Mouse (Mus musculus): ENCODE data around the gene Gm3453.
"Not testable (repeated sequence)": the region's sequence is repeated elsewhere in the genome, so short reads cannot be mapped to it uniquely, and the experiment has no call there.

The Gm3453 gene

DNA sequence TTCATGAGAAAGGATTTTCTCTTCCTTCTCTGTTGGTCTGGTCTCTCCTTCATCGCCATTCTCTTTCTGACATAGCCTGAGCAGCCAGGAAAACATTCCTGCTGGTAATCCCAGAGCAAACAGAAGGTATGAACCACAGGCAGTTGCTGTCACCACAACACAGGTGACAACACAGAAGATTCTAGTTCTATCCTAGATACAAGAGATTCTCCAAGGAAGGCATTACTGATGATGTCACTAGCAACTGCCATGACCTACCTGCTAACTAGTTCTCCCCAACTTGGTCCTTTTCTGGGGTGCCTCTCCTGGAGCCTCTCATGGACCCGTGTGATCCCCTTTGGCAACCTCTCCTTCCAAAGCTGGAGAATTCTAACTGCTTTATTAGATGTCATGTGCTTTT lies at the start of gene Gm3453:
Gm3453 (minus strand) TSS at position 101 of the 400 bp plus-strand sequence.
- not testable (repeated sequence) for DNase-seq (ENCODE audit: low read depth, low spot score)

DNA sequence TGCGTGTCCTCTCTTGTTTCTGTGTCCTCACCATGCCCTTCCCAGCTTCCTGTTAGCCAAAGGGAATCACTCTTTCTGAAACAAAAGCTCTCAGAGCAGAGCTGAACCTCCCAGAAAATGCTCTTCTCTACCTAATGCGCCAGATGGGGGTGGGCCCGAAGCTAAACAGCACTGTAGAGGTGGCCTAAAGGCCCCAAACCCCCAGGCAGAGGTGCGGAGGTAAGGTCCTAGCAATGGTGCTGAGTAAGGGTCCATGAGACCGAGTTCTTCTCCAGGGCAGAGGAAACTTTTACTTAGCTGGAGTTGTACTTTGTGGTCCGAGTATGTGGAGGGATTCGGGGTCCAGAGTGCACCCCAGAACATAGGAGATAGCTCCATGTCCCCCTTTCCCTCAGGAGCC lies 8.2 kb upstream of the Gm3453 start:
- not testable (repeated sequence) for DNase-seq (ENCODE audit: low read depth, low spot score)

DNA sequence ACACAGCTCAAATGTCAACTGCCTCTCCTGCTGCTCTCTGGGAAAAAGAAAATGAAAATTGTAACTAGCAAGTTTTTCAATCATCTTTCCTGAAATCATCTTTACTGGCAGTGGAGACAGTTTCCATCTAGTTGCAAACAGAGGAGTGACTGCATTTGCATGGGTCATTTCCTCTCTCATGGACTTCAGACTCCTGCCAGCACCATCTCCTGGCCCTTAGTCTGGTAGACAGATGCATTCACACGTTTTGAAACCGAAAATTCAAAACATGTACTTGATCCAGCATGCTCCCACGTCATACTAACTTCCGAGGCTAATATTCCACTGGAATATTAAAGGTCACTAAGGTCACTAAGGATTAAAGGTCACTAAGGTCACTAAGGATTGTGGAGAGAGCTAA lies 16.5 kb downstream of the Gm3453 start:
- DNase-seq (ENCODE audit: low read depth, low spot score) = not testable (repeated sequence)

DNA sequence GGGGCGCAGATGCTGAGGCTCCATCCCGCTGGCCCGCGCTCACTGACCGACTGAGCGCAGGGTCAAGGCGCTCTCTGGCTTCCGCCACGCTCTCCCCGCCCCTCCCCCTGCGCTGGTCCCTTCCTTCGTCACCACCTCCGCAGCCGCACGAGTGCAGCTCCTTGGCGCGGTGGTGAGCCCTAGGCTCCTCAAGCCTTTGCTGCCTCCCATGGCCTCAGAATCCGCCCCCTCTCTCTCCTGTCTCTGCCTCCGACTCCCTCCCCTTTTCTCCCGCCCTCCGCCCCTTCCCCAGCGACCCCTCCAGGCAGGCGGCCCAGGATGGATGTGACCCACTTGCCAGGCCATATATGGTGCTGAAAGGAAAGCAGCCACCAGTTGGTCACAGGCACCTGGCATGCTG lies 17.3 kb downstream of the Gm3453 start, which contains the start of gene Gm3248:
Gm3248 (minus strand) TSS at position 111 of the 400 bp plus-strand sequence.
- DNase-seq (ENCODE audit: low read depth, low spot score) = peak; percentile 2

DNA sequence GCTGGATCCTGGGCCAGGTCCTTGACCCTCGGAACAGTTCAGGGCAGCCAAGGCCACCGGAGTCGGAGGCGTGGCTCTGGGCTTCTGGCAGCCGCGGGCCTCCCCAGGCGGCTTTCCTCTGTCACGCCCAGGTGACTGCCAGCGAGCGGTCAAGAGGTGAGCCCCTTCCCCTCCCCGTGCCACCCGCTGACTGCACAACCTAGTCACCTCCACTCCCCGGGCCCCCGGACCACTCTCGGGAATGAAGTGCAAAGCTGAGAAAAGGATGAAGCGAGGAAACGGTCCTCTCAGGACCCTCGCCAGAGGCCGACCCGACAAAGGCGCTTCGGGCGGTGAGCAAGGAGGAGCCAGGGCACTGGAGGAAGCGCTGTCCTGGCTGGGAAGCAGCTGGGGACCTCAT lies 17.8 kb downstream of the Gm3453 start:
- peak; percentile 1 for DNase-seq (ENCODE audit: low read depth, low spot score)

DNA sequence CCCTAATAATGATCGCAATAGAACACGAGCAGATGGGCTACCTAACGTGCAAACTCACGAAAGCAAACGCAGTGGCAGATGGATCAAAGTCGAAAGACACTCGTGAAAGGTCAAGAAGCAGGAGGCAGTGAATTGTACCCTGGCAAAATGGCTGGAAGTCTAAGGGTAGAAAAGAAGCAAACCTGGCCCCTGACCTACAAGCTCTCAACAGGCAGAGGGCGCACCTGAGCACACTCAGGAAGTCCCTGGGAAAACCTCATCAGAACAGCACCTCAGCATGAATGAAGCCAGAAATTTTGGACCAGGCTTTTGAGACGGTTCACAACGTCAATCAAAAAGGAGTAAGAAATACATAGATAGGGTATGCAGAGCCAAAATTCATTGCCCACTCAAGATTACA lies 18.5 kb downstream of the Gm3453 start:
- DNase-seq (ENCODE audit: low read depth, low spot score) = not testable (repeated sequence)

DNA sequence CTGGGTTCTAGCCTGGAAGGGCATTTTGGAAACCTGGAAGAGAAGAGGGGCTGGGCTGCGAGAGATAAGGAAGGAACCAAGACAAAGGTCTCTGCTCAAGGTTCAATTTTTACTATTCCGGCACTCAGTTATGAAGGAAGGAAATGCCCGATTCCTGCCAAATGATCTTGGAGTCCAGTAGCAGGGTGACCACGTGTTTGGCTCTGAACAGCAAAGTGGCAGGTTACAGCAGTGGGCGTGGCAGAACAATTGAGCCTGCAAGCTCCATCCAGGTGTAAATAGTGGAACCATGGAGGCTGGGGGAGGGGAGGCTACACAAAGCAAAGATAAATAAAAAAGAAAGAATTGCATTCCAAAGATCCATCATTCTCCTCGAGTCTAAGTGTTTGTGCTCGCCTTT lies 55.7 kb downstream of the Gm3453 start:
- DNase-seq (ENCODE audit: low read depth, low spot score) = not testable (repeated sequence)

All from CD4-positive helper T cell, adult 2 months (primary cell).